Mouse (Mus musculus) 416B (cell line): ENCODE results near the gene Mok.

ENCODE experiments used
- DNase-seq: peaks from one replicate; pipeline ENCODE4 v3.0.0; 2011; ENCODE audit warnings: low read depth

The Mok gene

GRCm38 (mm10) chr12:110850010-110850928 is 9.5 kb upstream of the Mok start, which contains the start of gene Zfp839:
TSS of gene Zfp839 (plus strand) at chr12:110850253.
- DNase-seq, result peak; percentile 84

- DNase-seq, result peak; percentile 13
These were observed 5.5 kb upstream of the Mok start for GRCm38 (mm10) chr12:110846191-110846765.

DNA sequence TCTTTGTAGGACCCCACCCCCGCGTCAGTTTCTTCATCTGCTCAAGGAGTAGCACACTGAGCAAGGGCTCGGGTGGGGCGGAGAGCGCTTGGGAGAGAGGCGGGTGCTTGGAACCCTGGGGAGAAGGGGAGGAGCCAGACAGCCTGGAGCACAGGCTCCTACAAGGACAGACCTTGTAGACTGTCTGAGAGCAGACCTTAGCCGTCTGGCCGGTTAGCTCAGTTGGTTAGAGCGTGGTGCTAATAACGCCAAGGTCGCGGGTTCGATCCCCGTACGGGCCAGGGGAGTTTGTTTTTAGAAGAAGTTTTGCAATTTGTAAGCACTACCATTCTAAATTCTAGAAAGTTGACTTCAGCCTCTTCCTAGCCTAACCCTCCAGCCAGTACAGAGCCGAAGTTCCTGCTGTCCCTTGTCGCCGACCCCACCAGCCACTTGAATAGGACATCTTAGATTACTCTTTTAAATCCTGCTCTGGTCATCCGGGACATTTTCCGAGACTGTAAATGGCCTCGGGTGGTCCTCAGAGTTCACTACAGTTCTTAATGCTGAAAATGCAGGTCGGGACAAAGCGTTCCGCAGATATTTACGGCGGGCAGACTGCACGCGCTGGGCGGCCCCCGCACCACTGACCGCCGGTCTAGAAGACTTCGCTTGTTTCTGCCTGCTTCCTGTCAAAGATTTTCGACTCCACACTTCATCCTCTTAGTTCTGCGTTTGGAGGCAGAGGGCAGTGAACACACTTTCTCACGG is 4.6 kb upstream of the Mok start:
- DNase-seq, result peak; percentile 99

GRCm38 (mm10) chr12:110844227-110845130 is 3.7 kb upstream of the Mok start:
- DNase-seq, result peak; percentile 95

DNA sequence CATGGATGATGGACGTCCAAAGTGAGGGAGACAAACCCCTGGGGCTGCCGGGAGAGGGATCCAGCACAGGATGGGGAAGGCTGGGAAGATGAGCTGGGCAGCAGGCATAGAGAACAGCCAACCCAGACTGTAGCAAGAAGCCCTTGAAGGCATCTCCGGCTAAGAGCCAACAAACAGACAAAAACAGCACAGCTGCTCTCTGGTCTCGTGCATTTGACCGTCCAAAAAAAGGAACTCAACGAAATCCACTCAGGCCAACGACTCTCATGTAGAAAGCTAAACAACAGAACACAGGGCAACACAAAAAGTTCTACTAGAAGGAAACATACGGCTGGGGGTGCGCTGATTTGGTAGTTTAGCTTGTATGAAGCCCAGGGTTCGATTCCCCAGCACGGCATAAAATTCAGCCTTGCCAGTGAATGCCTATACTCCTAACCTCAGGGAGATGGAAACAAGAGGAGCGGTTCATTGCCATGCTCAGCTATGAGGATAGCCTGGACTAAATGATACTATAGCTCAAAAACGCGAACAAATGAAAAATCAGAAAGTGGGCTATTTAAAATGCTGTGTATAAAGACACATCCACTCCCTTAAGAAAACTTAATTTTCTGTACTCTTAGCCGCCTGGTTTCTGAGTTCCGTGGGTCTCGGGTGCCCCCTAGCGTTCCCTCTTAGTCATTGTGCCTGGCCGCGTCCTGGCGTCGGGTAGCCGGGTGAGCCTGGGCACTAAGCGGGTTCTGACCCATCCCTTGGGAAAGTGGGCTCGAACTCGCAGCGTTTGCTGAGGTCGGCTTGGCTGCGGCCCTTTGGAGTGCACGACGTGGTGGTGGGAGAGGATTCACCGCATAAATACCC is 2.7 kb upstream of the Mok start:
- DNase-seq, result peak; percentile 86

DNA sequence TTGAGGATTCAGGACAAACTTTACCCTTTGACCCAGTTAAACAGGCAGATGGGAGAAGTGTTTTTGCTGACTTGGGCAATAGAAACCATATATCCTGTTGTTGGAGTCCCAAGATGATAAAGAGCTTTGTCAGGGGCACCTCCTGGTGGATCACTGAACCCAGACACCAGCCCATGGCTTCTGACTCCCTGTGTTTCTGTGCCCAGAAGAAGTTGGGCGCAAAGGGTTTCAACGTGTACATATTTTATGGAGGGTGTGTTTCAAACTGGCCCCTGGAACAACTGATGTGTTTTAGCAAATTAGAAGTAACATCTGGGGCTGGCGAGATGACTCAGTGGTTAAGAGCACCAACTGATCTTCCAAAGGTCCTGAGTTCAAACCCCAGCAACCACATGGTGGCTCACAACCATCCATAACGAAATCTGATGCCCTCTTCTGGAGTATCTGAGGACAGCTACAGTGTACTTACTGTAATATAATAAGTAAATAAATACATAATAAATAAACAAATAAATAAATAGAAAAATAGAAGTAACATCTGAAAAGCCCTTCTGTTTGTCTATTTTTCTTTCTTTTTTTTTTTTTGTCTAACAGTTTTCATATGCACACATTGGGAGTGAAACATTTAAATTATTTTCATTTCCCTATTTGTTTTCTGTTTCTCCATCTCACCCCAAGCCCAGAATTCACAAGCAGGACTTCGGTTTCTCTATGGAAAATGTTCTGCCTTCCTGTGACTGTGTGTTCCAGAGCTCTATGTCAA is 1.2 kb upstream of the Mok start:
- peak; percentile 66 for DNase-seq

- no peak for DNase-seq
These were observed 2.9 kb downstream of the Mok start for GRCm38 (mm10) chr12:110837850-110838249.

DNA sequence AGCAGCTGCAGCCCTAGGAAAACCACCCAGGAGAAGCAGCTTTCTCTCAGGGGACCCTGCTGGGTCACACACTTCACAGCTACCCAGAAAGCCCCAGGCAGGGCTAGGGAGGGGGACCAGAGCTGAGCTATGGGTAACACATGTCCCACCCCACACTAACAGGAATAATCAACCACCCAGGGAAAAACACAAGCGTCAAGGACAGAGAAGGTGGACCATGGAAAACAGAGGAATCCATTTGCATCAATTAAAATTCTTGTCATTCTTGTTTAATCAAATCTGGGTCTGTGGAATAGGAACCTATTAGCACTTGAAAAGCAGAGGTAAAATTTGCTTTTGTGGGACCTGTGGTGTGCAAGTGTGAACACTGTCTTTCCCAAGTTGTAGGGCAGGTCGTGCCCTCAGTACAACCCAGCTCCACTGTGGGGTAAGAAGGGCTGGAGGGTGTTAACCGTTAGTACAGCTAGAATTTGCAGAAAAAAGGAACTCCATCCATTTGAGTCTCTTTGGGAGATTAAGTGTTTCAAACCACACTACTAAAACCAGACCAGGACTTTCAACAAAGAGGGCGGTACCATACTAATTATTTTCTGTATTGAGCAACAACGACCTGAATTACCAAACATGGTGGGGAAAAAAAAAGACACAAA is 3.4 kb downstream of the Mok start:
- DNase-seq, result no peak

- DNase-seq, result no peak
These were observed 4.0 kb downstream of the Mok start for GRCm38 (mm10) chr12:110836729-110837128.

DNA sequence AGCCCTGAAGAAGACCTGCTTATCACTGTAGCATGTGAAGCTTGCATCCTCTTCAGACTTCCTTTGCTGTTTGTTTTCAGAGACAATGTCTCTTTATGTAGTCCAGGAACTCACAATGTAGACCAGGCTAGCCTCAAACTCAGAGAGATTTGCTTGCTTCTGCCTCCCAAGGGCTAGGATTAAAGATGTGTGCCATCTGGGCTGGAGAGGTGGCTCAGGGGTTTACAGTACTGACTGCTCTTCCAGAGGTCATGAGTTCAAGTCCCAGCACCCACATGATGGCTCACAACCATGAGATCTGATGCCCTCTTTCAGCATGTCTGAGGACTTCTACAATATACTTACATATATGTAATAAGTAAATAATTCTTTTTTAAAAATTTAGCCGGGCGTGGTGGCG is 5.6 kb downstream of the Mok start:
- no peak for DNase-seq

DNA sequence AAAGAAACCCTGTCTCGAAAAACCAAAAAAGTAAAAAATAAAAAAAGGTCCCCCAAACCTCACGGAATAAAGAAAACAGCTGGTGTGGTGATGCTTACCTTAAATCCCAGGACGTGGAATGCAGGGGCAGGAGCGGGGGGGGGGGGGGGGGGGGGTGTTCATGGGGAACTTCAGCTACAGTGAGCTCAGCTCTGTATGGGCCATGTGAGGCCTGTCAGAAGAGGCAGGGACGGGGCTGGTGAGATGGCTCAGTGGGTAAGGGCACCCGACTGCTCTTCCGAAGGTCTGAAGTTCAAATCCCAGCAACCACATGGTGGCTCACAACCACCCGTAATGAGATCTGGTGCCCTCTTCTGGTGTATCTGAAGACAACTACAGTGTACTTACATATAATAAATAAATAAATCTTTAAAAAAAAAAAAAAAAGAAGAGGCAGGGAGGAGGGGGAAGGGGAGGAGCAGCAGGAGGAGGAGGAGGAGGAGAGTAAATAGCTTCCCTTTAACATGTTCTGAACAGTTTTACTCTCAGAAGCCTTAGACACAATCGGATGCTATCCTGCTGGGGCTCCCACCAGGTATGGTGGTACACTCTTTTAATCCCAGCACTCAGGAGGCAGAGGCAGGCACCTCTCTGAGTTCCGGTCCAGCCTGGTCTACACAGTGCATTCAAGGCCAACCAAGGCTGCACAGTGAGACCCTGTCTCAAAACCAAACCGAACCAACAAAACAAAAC is 10.3 kb downstream of the Mok start:
- no peak for DNase-seq

DNA sequence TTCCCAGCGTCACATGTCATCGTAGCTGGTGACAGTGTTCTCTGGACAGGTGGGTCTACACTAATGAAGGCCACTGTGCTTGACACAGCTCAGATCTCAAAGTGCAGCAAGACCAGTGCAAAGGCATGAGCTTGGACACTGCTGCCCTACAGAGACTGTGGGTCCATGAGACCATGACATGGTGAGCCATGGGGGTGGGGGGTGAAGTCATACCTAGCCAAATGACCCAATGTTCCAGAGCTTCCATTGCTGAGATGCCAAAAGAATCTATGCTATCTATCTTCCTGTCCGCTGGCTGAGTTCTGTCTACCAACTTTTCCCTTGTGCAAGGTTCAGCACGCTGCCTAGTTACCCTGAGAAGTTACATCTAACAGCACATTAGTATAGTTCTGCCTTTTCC is 11.8 kb downstream of the Mok start:
- no peak for DNase-seq

- peak; percentile 52 for DNase-seq
These were observed 18.4 kb downstream of the Mok start for GRCm38 (mm10) chr12:110822366-110822765.

DNA sequence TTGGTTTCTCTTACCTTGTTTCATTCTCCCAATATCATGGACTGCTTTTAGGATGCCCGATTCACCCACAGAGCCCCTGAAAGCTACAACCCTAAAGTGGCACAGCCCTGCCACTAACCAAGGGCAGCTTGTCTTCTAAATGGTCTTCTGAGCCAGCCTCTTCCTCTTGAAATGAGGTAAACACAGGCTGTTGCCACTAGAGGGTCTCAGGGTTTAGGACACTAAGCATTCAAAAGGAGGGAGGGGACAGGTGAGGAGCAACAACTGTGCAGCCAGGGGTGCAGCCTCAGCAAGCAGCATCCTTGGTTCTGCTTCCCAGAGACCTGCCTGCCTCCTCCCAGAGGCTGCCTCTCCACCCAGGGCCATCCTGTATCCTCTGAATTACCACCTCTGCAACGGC is 19.0 kb downstream of the Mok start:
- DNase-seq, result no peak

DNA sequence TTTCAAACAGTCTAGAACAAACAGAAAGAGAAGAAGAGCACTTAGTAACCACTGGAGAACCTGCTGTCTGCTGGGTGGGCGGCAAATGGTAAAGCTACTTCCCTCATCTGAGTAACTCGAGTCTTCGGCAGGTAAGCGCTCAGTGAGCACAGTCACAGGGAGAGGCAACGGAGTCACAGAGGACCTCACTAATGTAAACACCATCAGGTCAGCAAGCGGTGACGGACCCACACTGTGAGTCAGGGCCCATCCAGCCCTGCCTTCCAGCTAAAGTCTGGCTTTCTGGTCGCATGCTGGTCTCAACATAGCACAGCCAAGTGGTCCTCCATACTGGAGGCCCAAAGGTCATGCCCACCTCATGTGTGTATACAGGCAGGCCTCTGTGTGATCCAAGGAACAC is 21.4 kb downstream of the Mok start:
- no peak for DNase-seq

- peak; percentile 75 for DNase-seq
These were observed 23.9 kb downstream of the Mok start for GRCm38 (mm10) chr12:110816833-110817232.

GRCm38 (mm10) chr12:110814924-110815323 is 25.8 kb downstream of the Mok start:
- DNase-seq, result no peak

DNA sequence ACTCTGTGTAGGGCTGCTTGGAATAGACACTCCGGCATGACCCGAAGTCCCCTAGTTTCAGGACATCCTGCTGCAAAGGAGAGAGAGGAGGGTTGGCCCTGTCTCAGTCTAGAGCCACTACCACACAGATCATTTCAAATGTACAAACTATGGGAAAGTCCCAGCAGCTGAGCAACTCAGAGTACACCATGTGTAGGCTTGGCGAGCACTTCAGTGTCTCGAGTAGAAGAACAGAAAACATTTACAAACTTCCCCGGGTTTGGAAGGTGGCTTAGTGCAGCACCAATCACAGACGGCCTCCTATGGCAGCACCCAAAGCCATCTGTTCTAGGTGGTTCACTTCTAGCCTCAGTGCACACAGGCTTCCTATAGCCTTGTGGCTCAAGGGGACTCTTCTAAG is 27.1 kb downstream of the Mok start:
- DNase-seq, result no peak

GRCm38 (mm10) chr12:110813132-110813531 is 27.6 kb downstream of the Mok start:
- DNase-seq, result no peak
